Mouse (Mus musculus): Measurements from ENCODE around the gene Thbs4. TPM values are rescaled to one million over a fixed set of nuclear protein-coding genes. Genes with fewer than 3 reads are reported as not detected.
A peak's percentile ranks its signal among the peaks of the same experiment; 100 is the strongest.

Gene Thbs4
- polyA plus RNA-seq, 1 experiment from 2014 or later, result 2.9 TPM

- Histone ChIP-seq H3K4me3 (replicated peaks; ENCODE audit: low read depth, low read length) (no peak overlapping the region), H3K9ac (replicated peaks; ENCODE audit: low read length) (no peak overlapping the region), H3K27ac (replicated peaks; ENCODE audit: low read depth, low read length) (peak overlapping the region; percentile 15; the same call in 1 of the 2 replicates), H3K9me3 (ENCODE audit: control insufficient read depth, low read length) (no peaks in the 10 kb centered on the region), H3K4me2 (ENCODE audit: low read length) (no peak overlapping the region), H3K4me1 (ENCODE audit: control insufficient read depth, insufficient read depth, low read length) (peaks cover 3% of the 10 kb centered on the region; the same call in 1 of the 2 replicates), H3K36me3 (ENCODE audit: control insufficient read depth, insufficient read depth, low read length) (no peaks in the 10 kb centered on the region), H3K27me3 (ENCODE audit: control insufficient read depth, insufficient read depth, low read length) (no peaks in the 10 kb centered on the region)
- 33% methylated on average over 11 of the region's 11 CpGs for WGBS
- peak; percentile 69 for DNase-seq
- ATAC-seq (ENCODE audit: low FRiP score, low TSS enrichment), result peak; percentile 28
Observed at GRCm38 (mm10) chr13:92736516-92737300, 57.9 kb downstream of the Thbs4 start.

GRCm38 (mm10) chr13:92735693-92736092 is 58.9 kb downstream of the Thbs4 start:
- no peak overlapping the region for H3K4me3 ChIP-seq (replicated peaks; ENCODE audit: low read depth, low read length)
- peaks cover 3% of the 10 kb centered on the region; the same call in 1 of the 2 replicates for H3K4me1 ChIP-seq (ENCODE audit: control insufficient read depth, insufficient read depth, low read length)
- DNase-seq, result peak; percentile 20
- ATAC-seq (ENCODE audit: low FRiP score, low TSS enrichment), result no peak
- 65% methylated on average over 1 of the region's 1 CpGs for WGBS
- H3K9me3 ChIP-seq (ENCODE audit: control insufficient read depth, low read length), result no peaks in the 10 kb centered on the region
- no peak overlapping the region for H3K9ac ChIP-seq (replicated peaks; ENCODE audit: low read length)
- H3K27me3 ChIP-seq (ENCODE audit: control insufficient read depth, insufficient read depth, low read length), result no peaks in the 10 kb centered on the region
- no peaks in the 10 kb centered on the region for H3K36me3 ChIP-seq (ENCODE audit: control insufficient read depth, insufficient read depth, low read length)
- no peak overlapping the region for H3K4me2 ChIP-seq (ENCODE audit: low read length)
- H3K27ac ChIP-seq (replicated peaks; ENCODE audit: low read depth, low read length), result no peak overlapping the region

GRCm38 (mm10) chr13:92733741-92734140 is 60.9 kb downstream of the Thbs4 start:
- H3K4me2 ChIP-seq (ENCODE audit: low read length), result no peak overlapping the region

GRCm38 (mm10) chr13:92733252-92733651 is 61.4 kb downstream of the Thbs4 start:
- no peak overlapping the region for H3K4me2 ChIP-seq (ENCODE audit: low read length)
- DNase-seq (peak; percentile 56), ATAC-seq (ENCODE audit: low FRiP score, low TSS enrichment) (peak; percentile 38)
- H3K36me3 ChIP-seq (ENCODE audit: control insufficient read depth, insufficient read depth, low read length), result no peaks in the 10 kb centered on the region
- H3K27me3 ChIP-seq (ENCODE audit: control insufficient read depth, insufficient read depth, low read length), result no peaks in the 10 kb centered on the region
- no peak overlapping the region for H3K4me3 ChIP-seq (replicated peaks; ENCODE audit: low read depth, low read length)
- H3K9me3 ChIP-seq (ENCODE audit: control insufficient read depth, low read length), result no peaks in the 10 kb centered on the region
- 41% methylated on average over 9 of the region's 9 CpGs for WGBS
- peaks cover 3% of the 10 kb centered on the region; the same call in 1 of the 2 replicates for H3K4me1 ChIP-seq (ENCODE audit: control insufficient read depth, insufficient read depth, low read length)
- H3K9ac ChIP-seq (replicated peaks; ENCODE audit: low read length), result no peak overlapping the region
- H3K27ac ChIP-seq (replicated peaks; ENCODE audit: low read depth, low read length), result no peak overlapping the region

More at GRCm38 (mm10) chr13:92733741-92734140, 60.9 kb downstream of the Thbs4 start:
- Histone ChIP-seq H3K9me3 (ENCODE audit: control insufficient read depth, low read length) (no peaks in the 10 kb centered on the region), H3K4me3 (replicated peaks; ENCODE audit: low read depth, low read length) (no peak overlapping the region), H3K4me1 (ENCODE audit: control insufficient read depth, insufficient read depth, low read length) (peaks cover 3% of the 10 kb centered on the region; the same call in 1 of the 2 replicates), H3K27me3 (ENCODE audit: control insufficient read depth, insufficient read depth, low read length) (no peaks in the 10 kb centered on the region), H3K36me3 (ENCODE audit: control insufficient read depth, insufficient read depth, low read length) (no peaks in the 10 kb centered on the region), H3K27ac (replicated peaks; ENCODE audit: low read depth, low read length) (no peak overlapping the region), H3K9ac (replicated peaks; ENCODE audit: low read length) (no peak overlapping the region)
- 77% methylated on average over 11 of the region's 11 CpGs for WGBS
- peak; percentile 62 for DNase-seq
- ATAC-seq (ENCODE audit: low FRiP score, low TSS enrichment), result peak; percentile 52

GRCm38 (mm10) chr13:92732836-92733235 is 61.8 kb downstream of the Thbs4 start:
- no peak for DNase-seq
- Histone ChIP-seq H3K4me3 (replicated peaks; ENCODE audit: low read depth, low read length) (no peak overlapping the region), H3K9me3 (ENCODE audit: control insufficient read depth, low read length) (no peaks in the 10 kb centered on the region), H3K4me2 (ENCODE audit: low read length) (no peak overlapping the region), H3K4me1 (ENCODE audit: control insufficient read depth, insufficient read depth, low read length) (peaks cover 3% of the 10 kb centered on the region; the same call in 1 of the 2 replicates), H3K27me3 (ENCODE audit: control insufficient read depth, insufficient read depth, low read length) (no peaks in the 10 kb centered on the region), H3K36me3 (ENCODE audit: control insufficient read depth, insufficient read depth, low read length) (no peaks in the 10 kb centered on the region), H3K9ac (replicated peaks; ENCODE audit: low read length) (no peak overlapping the region), H3K27ac (replicated peaks; ENCODE audit: low read depth, low read length) (no peak overlapping the region)
- ATAC-seq (ENCODE audit: low FRiP score, low TSS enrichment), result no peak
- 84% methylated on average over 5 of the region's 5 CpGs for WGBS

GRCm38 (mm10) chr13:92731811-92732210 is 62.8 kb downstream of the Thbs4 start:
- Histone ChIP-seq H3K36me3 (ENCODE audit: control insufficient read depth, insufficient read depth, low read length) (no peaks in the 10 kb centered on the region), H3K4me1 (ENCODE audit: control insufficient read depth, insufficient read depth, low read length) (peaks cover 3% of the 10 kb centered on the region; the same call in 1 of the 2 replicates), H3K4me3 (replicated peaks; ENCODE audit: low read depth, low read length) (no peak overlapping the region), H3K9me3 (ENCODE audit: control insufficient read depth, low read length) (no peaks in the 10 kb centered on the region), H3K27ac (replicated peaks; ENCODE audit: low read depth, low read length) (no peak overlapping the region), H3K9ac (replicated peaks; ENCODE audit: low read length) (no peak overlapping the region), H3K27me3 (ENCODE audit: control insufficient read depth, insufficient read depth, low read length) (no peaks in the 10 kb centered on the region), H3K4me2 (ENCODE audit: low read length) (no peak overlapping the region)
- 84% methylated on average over 6 of the region's 6 CpGs for WGBS
- ATAC-seq (ENCODE audit: low FRiP score, low TSS enrichment) (no peak), DNase-seq (no peak)

- Histone ChIP-seq H3K9ac (replicated peaks; ENCODE audit: low read length) (no peak overlapping the region), H3K36me3 (ENCODE audit: control insufficient read depth, insufficient read depth, low read length) (no peaks in the 10 kb centered on the region), H3K4me3 (replicated peaks; ENCODE audit: low read depth, low read length) (no peak overlapping the region), H3K27ac (replicated peaks; ENCODE audit: low read depth, low read length) (no peak overlapping the region), H3K27me3 (ENCODE audit: control insufficient read depth, insufficient read depth, low read length) (no peaks in the 10 kb centered on the region), H3K4me1 (ENCODE audit: control insufficient read depth, insufficient read depth, low read length) (peaks cover 3% of the 10 kb centered on the region; the same call in 1 of the 2 replicates), H3K9me3 (ENCODE audit: control insufficient read depth, low read length) (no peaks in the 10 kb centered on the region), H3K4me2 (ENCODE audit: low read length) (no peak overlapping the region)
- 68% methylated on average over 13 of the region's 13 CpGs for WGBS
- ATAC-seq (ENCODE audit: low FRiP score, low TSS enrichment) (no peak), DNase-seq (no peak)
Observed at GRCm38 (mm10) chr13:92729811-92730210, 64.8 kb downstream of the Thbs4 start.

- DNase-seq (no peak), ATAC-seq (ENCODE audit: low FRiP score, low TSS enrichment) (no peak)
- no peaks in the 10 kb centered on the region for H3K4me1 ChIP-seq (ENCODE audit: control insufficient read depth, insufficient read depth, low read length)
- no peak overlapping the region for H3K4me2 ChIP-seq (ENCODE audit: low read length)
- WGBS, result 80% methylated on average over 5 of the region's 5 CpGs
- H3K36me3 ChIP-seq (ENCODE audit: control insufficient read depth, insufficient read depth, low read length), result no peaks in the 10 kb centered on the region
- H3K27ac ChIP-seq (replicated peaks; ENCODE audit: low read depth, low read length), result no peak overlapping the region
- H3K4me3 ChIP-seq (replicated peaks; ENCODE audit: low read depth, low read length), result no peak overlapping the region
- H3K27me3 ChIP-seq (ENCODE audit: control insufficient read depth, insufficient read depth, low read length), result no peaks in the 10 kb centered on the region
- H3K9ac ChIP-seq (replicated peaks; ENCODE audit: low read length), result no peak overlapping the region
- H3K9me3 ChIP-seq (ENCODE audit: control insufficient read depth, low read length), result no peaks in the 10 kb centered on the region
Observed at GRCm38 (mm10) chr13:92722389-92722788, 72.2 kb downstream of the Thbs4 start.

GRCm38 (mm10) chr13:92721006-92721405 is 73.6 kb downstream of the Thbs4 start:
- Histone ChIP-seq H3K4me3 (replicated peaks; ENCODE audit: low read depth, low read length) (no peak overlapping the region), H3K36me3 (ENCODE audit: control insufficient read depth, insufficient read depth, low read length) (no peaks in the 10 kb centered on the region), H3K9me3 (ENCODE audit: control insufficient read depth, low read length) (no peaks in the 10 kb centered on the region), H3K27ac (replicated peaks; ENCODE audit: low read depth, low read length) (no peak overlapping the region), H3K27me3 (ENCODE audit: control insufficient read depth, insufficient read depth, low read length) (no peaks in the 10 kb centered on the region), H3K4me2 (ENCODE audit: low read length) (no peak overlapping the region), H3K9ac (replicated peaks; ENCODE audit: low read length) (no peak overlapping the region), H3K4me1 (ENCODE audit: control insufficient read depth, insufficient read depth, low read length) (no peaks in the 10 kb centered on the region)
- DNase-seq (no peak), ATAC-seq (ENCODE audit: low FRiP score, low TSS enrichment) (no peak)
- 94% methylated on average over 4 of the region's 4 CpGs for WGBS

All from midbrain, embryonic 14.5 days (tissue).